Mouse (Mus musculus): ENCODE measurements around the gene Lig4. TPM values are rescaled to one million over a fixed set of nuclear protein-coding genes. Genes with fewer than 3 reads are reported as not detected.
A peak's percentile ranks its signal among the peaks of the same experiment; 100 is the strongest.

Lig4 gene
- total RNA-seq, 2 experiments from 2014 or later = 3.4 to 3.5 TPM

DNA sequence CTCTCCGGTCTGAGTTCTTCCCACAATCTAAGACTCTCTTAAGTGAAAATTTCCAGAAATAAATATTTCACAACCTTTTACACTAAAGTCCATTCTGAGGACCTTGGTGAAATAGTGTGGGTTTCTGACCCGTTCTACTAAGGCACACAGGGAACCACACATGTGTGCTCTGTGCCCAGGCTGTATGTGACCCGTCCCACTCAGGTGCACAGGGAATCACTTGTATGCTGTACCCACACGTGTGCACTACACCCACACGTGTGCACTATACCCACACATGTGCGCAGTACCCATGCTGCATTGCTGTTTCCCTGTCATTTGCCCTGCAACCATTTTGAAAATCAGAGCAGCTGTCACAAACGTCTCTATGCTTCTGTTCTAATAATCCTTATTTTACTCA is 41.9 kb downstream of the Lig4 start:
- DNase-seq = no peak
- intact Hi-C loops (cut with DNase I; ENCODE audit: low total_unique reads) = no loop called here

DNA sequence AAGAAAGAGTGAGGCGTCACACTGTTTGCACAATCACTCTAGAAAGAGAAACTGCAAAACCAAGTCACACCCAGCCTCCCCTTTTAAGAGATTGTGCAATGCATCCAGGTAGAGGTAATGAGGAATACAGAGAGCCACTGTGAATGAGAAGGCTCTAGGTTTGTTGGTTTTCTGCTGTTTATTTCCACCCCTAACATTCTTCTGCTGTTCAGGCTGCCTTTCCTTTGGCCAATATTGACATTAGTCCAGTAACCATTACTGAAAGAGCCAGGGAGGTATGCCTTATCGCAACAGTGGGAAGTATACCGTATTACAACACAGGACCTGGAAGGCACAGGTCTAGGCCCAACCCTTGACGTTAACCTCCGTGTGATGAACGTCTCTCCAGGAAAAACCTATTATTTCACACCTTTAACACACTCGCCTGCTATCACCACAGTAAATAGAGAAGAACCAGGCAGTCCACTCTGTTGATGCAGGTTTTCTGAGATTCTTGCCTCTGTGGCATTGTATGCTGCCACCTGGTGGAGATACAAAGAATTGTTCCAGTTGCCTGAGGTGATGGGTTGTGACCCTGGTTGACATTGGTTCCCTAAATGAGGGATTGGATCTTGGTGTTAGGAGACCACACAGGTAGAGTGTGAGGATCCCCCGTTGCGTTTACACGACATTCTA is 42.5 kb downstream of the Lig4 start:
- peak; percentile 6 for DNase-seq
- intact Hi-C loops (cut with DNase I; ENCODE audit: low total_unique reads) = loop anchor here (5.0 kb wide), 1 partner anchor 703 kb away; no protein-coding TSS in a partner anchor

DNA sequence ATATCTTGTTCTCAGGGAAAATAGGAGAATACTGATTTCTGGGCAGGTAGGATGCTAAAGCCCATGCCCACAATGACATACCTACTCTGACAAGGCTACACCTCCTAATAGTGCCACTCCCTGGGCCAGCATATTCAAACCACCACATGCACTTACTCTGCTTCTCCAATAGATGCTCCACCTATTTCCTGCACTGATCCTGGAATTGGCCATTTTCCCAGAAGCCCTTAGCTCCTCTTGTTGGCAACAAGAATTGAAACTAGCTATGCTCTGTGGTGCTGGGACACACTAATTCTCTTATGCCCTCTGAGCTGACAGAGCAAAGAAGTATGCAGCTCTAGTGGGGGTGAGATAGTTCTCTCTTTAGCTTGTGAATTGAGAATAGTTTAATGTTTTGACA is 44.8 kb downstream of the Lig4 start:
- DNase-seq = no peak
- intact Hi-C loops (cut with DNase I; ENCODE audit: low total_unique reads) = loop anchor here (5.0 kb wide), 1 partner anchor 700 kb away; no protein-coding TSS in a partner anchor

DNA sequence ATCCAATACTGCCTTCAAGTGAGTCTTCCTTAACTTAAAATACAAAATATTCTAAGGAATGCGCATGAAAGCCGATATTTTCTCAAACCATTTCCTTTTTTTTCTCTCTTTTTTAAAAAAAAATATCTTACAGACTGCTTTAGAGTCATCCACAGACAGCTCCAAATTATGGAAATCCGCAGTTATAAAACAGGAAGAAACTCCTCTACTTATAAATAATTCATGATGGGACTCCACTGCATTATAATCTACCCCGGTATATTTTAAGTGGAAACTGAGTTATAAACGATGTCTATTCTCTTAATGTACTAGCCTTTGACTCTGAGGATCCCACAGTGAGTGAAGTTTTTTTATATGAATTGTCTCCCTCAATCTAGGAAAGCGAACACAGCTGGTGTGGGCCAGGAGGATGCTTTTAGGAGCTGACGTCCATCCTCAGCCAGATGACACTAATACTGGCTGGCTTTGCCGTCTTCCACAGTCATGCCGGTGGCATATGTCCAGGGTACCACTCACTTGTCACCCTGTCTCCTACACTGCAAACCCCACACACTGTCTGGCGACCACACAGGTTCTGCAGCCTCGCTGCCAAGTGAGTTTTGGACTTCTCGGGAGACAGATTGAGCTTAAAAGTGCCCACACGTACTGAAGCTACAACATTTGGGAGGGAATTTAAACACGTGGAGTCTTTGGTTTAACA is 47.6 kb downstream of the Lig4 start:
- intact Hi-C loops (cut with DNase I; ENCODE audit: low total_unique reads) = loop anchor here (5.0 kb wide), 1 partner anchor 698 kb away; no protein-coding TSS in a partner anchor
- no peak for DNase-seq

Other genes with a start within 250 kb of the Lig4 start
- gene Fam155a, start 206.5 kb downstream of the Lig4 start, total RNA-seq (2021) = under 1 TPM; 0.45 to 0.58 TPM
- gene Gm10217, start 113.4 kb downstream of the Lig4 start, total RNA-seq (2021) = not detected
- gene Abhd13, start within 50 bp of the Lig4 start, total RNA-seq (2021) = 1 to 10 TPM; 9.5 to 9.7 TPM
- gene Tnfsf13b, start 28.8 kb upstream of the Lig4 start, total RNA-seq (2021) = under 1 TPM; 0.60 to 0.74 TPM
- 1 to 10 TPM; 1.7 to 2.7 TPM for gene Myo16, start 176.2 kb upstream of the Lig4 start, total RNA-seq (2021)

Measured in gastrocnemius, postnatal 14 days (tissue).